Mouse (Mus musculus): Measurements from ENCODE around the gene Kpna6.

GRCm38 (mm10) chr4:129631867-129632266 lies 40.7 kb downstream of the Kpna6 start:
- TF ChIP-seq POLR2AphosphoS2 (IDR thresholded peaks at IDR 0.05; ENCODE audit: low read length) (no peak), POLR2A (IDR thresholded peaks at IDR 0.05; ENCODE audit: control insufficient read depth in 1 of 2, insufficient read depth in 1 of 2, low read depth in 1 of 2, low read length in 2 of 2, poor library complexity in 1 of 2) (no peak), CHD1 (IDR thresholded peaks at IDR 0.05; ENCODE audit: low read depth, low read length) (no peak), EP300 (IDR thresholded peaks at IDR 0.05; ENCODE audit: low read depth in 1 of 2, low read length in 2 of 2) (no peak), KAT2A (conservative IDR thresholded peaks at IDR 0.05; ENCODE audit: low read depth, low read length) (no peak), NELFE (IDR thresholded peaks at IDR 0.05; ENCODE audit: low read depth, low read length) (no peak), ZC3H11A (IDR thresholded peaks at IDR 0.05; ENCODE audit: low read depth, low read length) (no peak), CTCF (IDR thresholded peaks at IDR 0.05 in 2 of 3, conservative IDR thresholded peaks at IDR 0.05 in 1 of 3; ENCODE audit: control insufficient read depth in 1 of 3, insufficient read depth in 1 of 3, low read depth in 2 of 3, low read length in 3 of 3, poor library complexity in 1 of 3, severe bottlenecking in 1 of 3) (no peak), TAL1 (IDR thresholded peaks at IDR 0.05; ENCODE audit: low read length) (no peak), MAZ (IDR thresholded peaks at IDR 0.05; ENCODE audit: low read depth, low read length) (no peak), E2F4 (IDR thresholded peaks at IDR 0.05; ENCODE audit: borderline replicate concordance, low read depth, low read length) (no peak), MAFK (IDR thresholded peaks at IDR 0.05; ENCODE audit: borderline replicate concordance, low read depth, low read length) (no peak)

All from MEL (cell line).